Mouse (Mus musculus) C2C12 (cell line): ENCODE measurements around the gene Rpl12.

Experiments
- CEBPB ChIP-seq: IDR thresholded peaks from one replicate; pipeline ENCODE4 v1.6.1; 2011; ENCODE audit warnings: low read depth, mild to moderate bottlenecking, control low read depth, moderate library complexity
- CTCF ChIP-seq: IDR thresholded peaks from one replicate; pipeline ENCODE4 v1.5.1; 2011; ENCODE audit not compliant: control insufficient read depth, insufficient read depth, insufficient read length
- FOSL1 ChIP-seq: IDR thresholded peaks from one replicate; pipeline ENCODE4 v1.8.0; 2011; ENCODE audit warnings: mild to moderate bottlenecking, low read length; ENCODE audit not compliant: poor library complexity, insufficient read depth, severe bottlenecking
- MAX ChIP-seq: IDR thresholded peaks from one replicate; pipeline ENCODE4 v1.6.1; 2011; ENCODE audit warnings: mild to moderate bottlenecking, control low read depth
- USF1 ChIP-seq: IDR thresholded peaks from one replicate; pipeline ENCODE4 v1.6.1; 2011; ENCODE audit warnings: low read depth, mild to moderate bottlenecking, control low read depth, moderate library complexity

- no peak for TF ChIP-seq CTCF
- no peak for TF ChIP-seq CEBPB
- no peak for TF ChIP-seq USF1
- TF ChIP-seq FOSL1 = no peak
- no peak for TF ChIP-seq MAX
These were observed 19.9 kb downstream of the Rpl12 start for GRCm38 (mm10) chr2:32981281-32981680.
